ENCODE assay signal across 12 mouse cellular contexts in genomic region chr6:56917578-56918368, GRCm38 (mm10). TPM values are rescaled to one million over a fixed set of nuclear protein-coding genes. Genes with fewer than 3 reads are reported as not detected.
A peak's percentile ranks its signal among the peaks of the same experiment; 100 is the strongest.
DNase-seq lines count a peak whose midpoint lies in the region; ATAC-seq and TF ChIP-seq lines count a peak whose summit lies in the region.
"Had no signal": no experiment of that assay in that cellular context is flagged by ENCODE, and none has a peak within 500 bp of the region (broad histone marks: within the 10 kb centered on the region; RNA-seq: fewer than 3 reads in every experiment).

No protein-coding gene starts in this region.

- peak overlapping the region; percentile 33 for H3K4me3 ChIP-seq in heart, embryonic 10.5 days
- H3K4me3 ChIP-seq in thymus, adult 2 months (ENCODE audit: control insufficient read depth, insufficient read depth, low read length), result no peak overlapping the region
- peak overlapping the region; percentile 56 for H3K4me3 ChIP-seq in liver, embryonic 16.5 days (ENCODE audit: low read depth, low read length)
- H3K4me3 ChIP-seq in embryonic facial prominence, embryonic 10.5 days, result no peak overlapping the region
- H3K4me3 ChIP-seq: limb, embryonic 10.5 days had no signal

- peak overlapping the region; percentile 68 for H3K4me2 ChIP-seq in liver, embryonic 16.5 days (ENCODE audit: low read depth, low read length)

- no peaks in the 10 kb centered on the region for H3K27me3 ChIP-seq in heart, embryonic 10.5 days (ENCODE audit: insufficient read depth, poor library complexity, severe bottlenecking)
- H3K27me3 ChIP-seq in thymus, adult 2 months (ENCODE audit: control insufficient read depth, insufficient read depth, low read length), result no peaks in the 10 kb centered on the region
- no peaks in the 10 kb centered on the region for H3K27me3 ChIP-seq in liver, embryonic 16.5 days (ENCODE audit: control insufficient read depth, insufficient read depth, low read depth, low read length)
- no peaks in the 10 kb centered on the region for H3K27me3 ChIP-seq in embryonic facial prominence, embryonic 10.5 days (replicated peaks; ENCODE audit: low read depth, poor library complexity, severe bottlenecking)

- TF ChIP-seq CTCF in thymus, adult 2 months (IDR thresholded peaks at IDR 0.05; ENCODE audit: borderline replicate concordance, control insufficient read depth, extremely low read depth, insufficient read depth, low read length, poor library complexity), result no peak

- no peaks in the 10 kb centered on the region for H3K9me3 ChIP-seq in heart, embryonic 10.5 days
- 0 out of 2 replicates have a peak, but pooled peaks cover 3% of the 10 kb centered on the region for H3K9me3 ChIP-seq in liver, embryonic 16.5 days (replicated peaks; ENCODE audit: control insufficient read depth, low read length)
- H3K9me3 ChIP-seq in embryonic facial prominence, embryonic 10.5 days, result 0 out of 2 replicates have a peak, but pooled peaks cover 4% of the 10 kb centered on the region

- peak overlapping the region; percentile 82 for H3K27ac ChIP-seq in heart, embryonic 10.5 days
- no peak overlapping the region for H3K27ac ChIP-seq in thymus, adult 2 months (ENCODE audit: control insufficient read depth, insufficient read depth, low read length)
- peak overlapping the region; percentile 97 for H3K27ac ChIP-seq in liver, embryonic 16.5 days (ENCODE audit: low read length)
- H3K27ac ChIP-seq in embryonic facial prominence, embryonic 10.5 days (replicated peaks), result no peak overlapping the region
- H3K27ac ChIP-seq: limb, embryonic 10.5 days had no signal

- DNase-seq in heart, embryonic 10.5 days (ENCODE audit: low spot score), result no peak
- DNase-seq in heart, adult 8-10 months (ENCODE audit: low spot score), result no peak
- DNase-seq in thymus, adult 2 months, result peak; percentile 32
- DNase-seq in thymus, postnatal 0 days (ENCODE audit: low spot score), result no peak
- peak; percentile 17 for DNase-seq in yolk sac, embryonic 10.5 days (ENCODE audit: low spot score)
- DNase-seq in cerebellum, adult 8-10 months, result no peak
- DNase-seq in embryonic facial prominence, embryonic 10.5 days (ENCODE audit: low spot score), result no peak
- DNase-seq: embryo, embryonic 11 days; right cerebral cortex, postnatal 25 days had no signal

- peak; percentile 74 for ATAC-seq in liver, embryonic 16.5 days (ENCODE audit: low read depth)

- H3K4me1 ChIP-seq in heart, embryonic 10.5 days, result peaks cover 40% of the 10 kb centered on the region
- peaks cover 27% of the 10 kb centered on the region for H3K4me1 ChIP-seq in thymus, adult 2 months (replicated peaks; ENCODE audit: control insufficient read depth, insufficient read depth, low read length)
- peaks cover 71% of the 10 kb centered on the region for H3K4me1 ChIP-seq in liver, embryonic 16.5 days (ENCODE audit: control insufficient read depth, low read depth, low read length)
- no peaks in the 10 kb centered on the region for H3K4me1 ChIP-seq in embryonic facial prominence, embryonic 10.5 days

- H3K36me3 ChIP-seq in heart, embryonic 10.5 days, result no peaks in the 10 kb centered on the region
- H3K36me3 ChIP-seq in thymus, adult 2 months (ENCODE audit: control insufficient read depth, insufficient read depth, low read length), result no peaks in the 10 kb centered on the region
- H3K36me3 ChIP-seq in liver, embryonic 16.5 days (ENCODE audit: control insufficient read depth, insufficient read depth), result peaks cover 6% of the 10 kb centered on the region
- H3K36me3 ChIP-seq in embryonic facial prominence, embryonic 10.5 days (replicated peaks), result 0 out of 2 replicates have a peak, but pooled peaks cover 4% of the 10 kb centered on the region

- no peak for TF ChIP-seq POLR2A in thymus, adult 2 months (IDR thresholded peaks at IDR 0.05; ENCODE audit: control insufficient read depth, extremely low read depth, insufficient read depth, low read length, poor library complexity)

- peak overlapping the region; percentile 59 for H3K9ac ChIP-seq in liver, embryonic 16.5 days (ENCODE audit: low read depth, low read length)

- 35% methylated on average over 12 of the region's 12 CpGs for WGBS in heart, embryonic 10.5 days
- WGBS in thymus, adult 2 months, result 49% methylated on average over 12 of the region's 12 CpGs
- WGBS in liver, embryonic 16.5 days (ENCODE audit: insufficient replicate concordance), result 22% methylated on average over 12 of the region's 12 CpGs
- 76% methylated on average over 12 of the region's 12 CpGs for WGBS in embryonic facial prominence, embryonic 10.5 days

RNA-seq across cellular contexts. Expression of gene Nt5c3, which starts 6.0 kb away (rescaled TPM):
- 74.1 and 75.4 TPM in 2 replicates for polyA plus RNA-seq in heart, embryonic 10.5 days (2016; fragmentation: Nextera tagmentation; extraction: Ambion mirVana)
- total RNA-seq in heart, adult 8-10 months (2022), result 10 to 100 TPM; 71.9 to 85.2 (median 79.4) TPM
- polyA plus RNA-seq in thymus, adult 2 months (2012; rRNA removed), result 9.5 and 9.6 TPM in 2 replicates
- 70.1 and 73.9 TPM in 2 replicates for polyA plus RNA-seq in thymus, postnatal 0 days (2015; fragmentation: Nextera tagmentation; extraction: Ambion mirVana)
- polyA plus RNA-seq in liver, embryonic 16.5 days (2015; fragmentation: Nextera tagmentation; extraction: Ambion mirVana), result 240 and 242 TPM in 2 replicates
- polyA plus RNA-seq in embryonic facial prominence, embryonic 10.5 days (2016; fragmentation: Nextera tagmentation; extraction: Ambion mirVana), result 57.4 and 57.9 TPM in 2 replicates

RNA-seq across cellular contexts. Expression of gene Vmn1r4, which starts 6.0 kb away (rescaled TPM):
- 0.13 and 0.16 TPM in 2 replicates for polyA plus RNA-seq in heart, embryonic 10.5 days (2016; fragmentation: Nextera tagmentation; extraction: Ambion mirVana)
- total RNA-seq in heart, adult 8-10 months (2022), result under 1 TPM in 1 of 4 experiments, not detected in 3; 0.22 TPM
- 0.05 and 0.18 TPM in 2 replicates for polyA plus RNA-seq in thymus, adult 2 months (2012; rRNA removed)
- polyA plus RNA-seq in thymus, postnatal 0 days (2015; fragmentation: Nextera tagmentation; extraction: Ambion mirVana), result 0.27 and 0.51 TPM in 2 replicates
- 0.15 and 0.18 TPM in 2 replicates for polyA plus RNA-seq in liver, embryonic 16.5 days (2015; fragmentation: Nextera tagmentation; extraction: Ambion mirVana)
- polyA plus RNA-seq in embryonic facial prominence, embryonic 10.5 days (2016; fragmentation: Nextera tagmentation; extraction: Ambion mirVana), result 0.30 and 0.37 TPM in 2 replicates

RNA-seq across cellular contexts. Expression of gene Vmn1r5, which starts 52.3 kb away (rescaled TPM):
- polyA plus RNA-seq in heart, embryonic 10.5 days (2016; fragmentation: Nextera tagmentation; extraction: Ambion mirVana), result not detected in 2 replicates
- not detected for total RNA-seq in heart, adult 8-10 months (2022)
- not detected in 2 replicates for polyA plus RNA-seq in thymus, adult 2 months (2012; rRNA removed)
- polyA plus RNA-seq in thymus, postnatal 0 days (2015; fragmentation: Nextera tagmentation; extraction: Ambion mirVana), result not detected in 2 replicates
- not detected in 2 replicates for polyA plus RNA-seq in liver, embryonic 16.5 days (2015; fragmentation: Nextera tagmentation; extraction: Ambion mirVana)
- not detected in 2 replicates for polyA plus RNA-seq in embryonic facial prominence, embryonic 10.5 days (2016; fragmentation: Nextera tagmentation; extraction: Ambion mirVana)
- total RNA-seq: midbrain, postnatal 0 days had no signal
- polyA plus RNA-seq: limb, embryonic 10.5 days; midbrain, postnatal 0 days had no signal

Comparison
In these comparisons a context has a peak if more than half of its experiments do, and no peak if none do; other contexts are left out.
1. DNase-seq: peak in thymus, adult 2 months (single experiment) and yolk sac, embryonic 10.5 days (single experiment); none in heart, embryonic 10.5 days (single experiment), heart, adult 8-10 months (single experiment), thymus, postnatal 0 days (single experiment), cerebellum, adult 8-10 months (single experiment) and embryonic facial prominence, embryonic 10.5 days (single experiment).
2. H3K27ac ChIP-seq: peak in heart, embryonic 10.5 days (single experiment) and liver, embryonic 16.5 days (single experiment); none in thymus, adult 2 months (single experiment) and embryonic facial prominence, embryonic 10.5 days (single experiment).
3. H3K4me3 ChIP-seq: peak in heart, embryonic 10.5 days (single experiment) and liver, embryonic 16.5 days (single experiment); none in thymus, adult 2 months (single experiment) and embryonic facial prominence, embryonic 10.5 days (single experiment).